Mouse (Mus musculus): ENCODE results near the gene Zzef1.

GRCm38 (mm10) chr11:72814188-72814587 lies 18.2 kb downstream of the Zzef1 start:
- TF ChIP-seq RCOR1 (conservative IDR thresholded peaks at IDR 0.05; ENCODE audit: low read depth, low read length) (no peak), POLR2A (IDR thresholded peaks at IDR 0.05; ENCODE audit: low read depth, low read length) (no peak), HCFC1 (IDR thresholded peaks at IDR 0.05; ENCODE audit: low read depth, low read length) (no peak)

All from CH12.LX (cell line).